Mouse (Mus musculus) MEL (cell line): ENCODE measurements around the gene Bfsp2.

ENCODE experiments used
- BHLHE40 ChIP-seq: IDR thresholded peaks from 2 replicates; pipeline ENCODE4 v1.6.1; 2012; ENCODE audit warnings: low read depth, mild to moderate bottlenecking, inconsistent platforms, low read length, improper control_type of control experiment, borderline replicate concordance
- CTCF ChIP-seq, 3 experiments: IDR thresholded peaks in 2 of 3; conservative IDR thresholded peaks in 1 of 3; 2 replicates each; pipeline ENCODE4 v1.5.1; 2011 to 2012; ENCODE audit warnings: low read length in 3 of 3, low read depth in 2 of 3, mild to moderate bottlenecking in 2 of 3, improper control_type of control experiment in 1 of 3, inconsistent platforms in 1 of 3, mixed read lengths in 1 of 3, moderate library complexity in 1 of 3; ENCODE audit not compliant: control insufficient read depth in 1 of 3, insufficient read depth in 1 of 3, poor library complexity in 1 of 3, severe bottlenecking in 1 of 3
- GATA1 ChIP-seq: IDR thresholded peaks from 2 replicates; pipeline ENCODE4 v1.6.1; 2011; ENCODE audit warnings: low read depth, low read length, improper control_type of control experiment
- HCFC1 ChIP-seq: IDR thresholded peaks from 2 replicates; pipeline ENCODE4 v1.6.1; 2012; ENCODE audit warnings: low read depth, mild to moderate bottlenecking, inconsistent platforms, low read length, improper control_type of control experiment, moderate library complexity
- MAFK ChIP-seq: IDR thresholded peaks from 2 replicates; pipeline ENCODE4 v1.6.1; 2011; ENCODE audit warnings: low read depth, mild to moderate bottlenecking, low read length, improper control_type of control experiment, borderline replicate concordance
- MAX ChIP-seq: IDR thresholded peaks from 2 replicates; pipeline ENCODE4 v1.6.1; 2011; ENCODE audit warnings: low read length, improper control_type of control experiment
- MAZ ChIP-seq: IDR thresholded peaks from 2 replicates; pipeline ENCODE4 v1.6.1; 2012; ENCODE audit warnings: low read depth, mild to moderate bottlenecking, inconsistent platforms, low read length, improper control_type of control experiment
- MEF2A ChIP-seq: IDR thresholded peaks from 2 replicates; pipeline ENCODE4 v1.6.1; 2014; ENCODE audit warnings: low read depth, mild to moderate bottlenecking, inconsistent platforms, low read length, improper control_type of control experiment; ENCODE audit not compliant: poor library complexity, insufficient replicate concordance, severe bottlenecking; ENCODE audit errors: extremely low read depth
- MYC ChIP-seq: IDR thresholded peaks from 2 replicates; pipeline ENCODE4 v1.6.1; 2011; ENCODE audit warnings: low read depth, mild to moderate bottlenecking, low read length, improper control_type of control experiment, moderate library complexity
- NELFE ChIP-seq: IDR thresholded peaks from 2 replicates; pipeline ENCODE4 v1.6.1; 2011; ENCODE audit warnings: low read depth, low read length, improper control_type of control experiment
- TAL1 ChIP-seq: IDR thresholded peaks from 2 replicates; pipeline ENCODE4 v1.6.1; 2012; ENCODE audit warnings: mild to moderate bottlenecking, inconsistent platforms, low read length, moderate library complexity, mixed read lengths
- TBP ChIP-seq: IDR thresholded peaks from 2 replicates; pipeline ENCODE4 v1.8.0; 2011; ENCODE audit warnings: low read depth, low read length, improper control_type of control experiment
- USF2 ChIP-seq, 2 experiments: IDR thresholded peaks; 2 replicates each; pipeline ENCODE4 v1.6.1; 2011 to 2012; ENCODE audit warnings: improper control_type of control experiment in 2 of 2, low read length in 2 of 2, borderline replicate concordance in 1 of 2, inconsistent platforms in 1 of 2, low read depth in 1 of 2, mild to moderate bottlenecking in 1 of 2; ENCODE audit not compliant: insufficient read depth in 1 of 2

DNA sequence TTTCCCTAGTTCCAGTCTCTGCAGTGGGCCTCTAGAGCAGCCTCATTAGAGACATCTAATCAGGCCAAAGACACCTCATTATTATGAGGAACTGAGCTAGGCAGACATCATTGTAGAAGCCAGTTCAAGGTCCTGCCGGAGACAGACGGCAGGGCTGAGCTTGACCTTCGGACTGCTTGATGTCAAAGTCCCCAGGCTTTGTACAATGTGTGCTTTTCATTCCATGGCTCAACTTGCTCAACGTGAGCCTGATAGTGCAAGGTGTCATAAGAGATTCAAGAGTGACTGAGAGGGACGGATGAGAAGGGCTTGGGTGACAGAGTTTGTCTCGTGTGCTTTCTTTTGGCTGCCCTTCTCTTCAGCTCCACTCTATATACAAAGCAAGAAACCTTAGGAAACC is 4.8 kb downstream of the Bfsp2 start:
- TF ChIP-seq CTCF (IDR thresholded peaks at IDR 0.05 in 2 of 3, conservative IDR thresholded peaks at IDR 0.05 in 1 of 3; ENCODE audit: control insufficient read depth in 1 of 3, insufficient read depth in 1 of 3, low read depth in 2 of 3, low read length in 3 of 3, poor library complexity in 1 of 3, severe bottlenecking in 1 of 3) (no peak), MEF2A (no peak), USF2 (IDR thresholded peaks at IDR 0.05; ENCODE audit: borderline replicate concordance in 1 of 2, insufficient read depth in 1 of 2, low read depth in 1 of 2, low read length in 2 of 2) (no peak), NELFE (no peak), MAFK (no peak), MAX (no peak), TAL1 (no peak), BHLHE40 (no peak), MYC (no peak), HCFC1 (no peak), TBP (no peak), MAZ (no peak), GATA1 (no peak)
